Mouse (Mus musculus) lung, adult 2 months (tissue): Measurements from ENCODE around the gene Trcg1.

ENCODE experiments used
- CTCF ChIP-seq: fragments of 200-500 bp; IDR thresholded peaks from 2 replicates; pipeline ENCODE4 v1.5.1; 2011; ENCODE audit warnings: mild to moderate bottlenecking, low read length, control low read depth; ENCODE audit not compliant: insufficient read depth
- POLR2A ChIP-seq: fragments of 200-500 bp; IDR thresholded peaks from 2 replicates; pipeline ENCODE4 v1.6.1; 2011; ENCODE audit warnings: low read depth, mild to moderate bottlenecking, control low read depth, low read length, borderline replicate concordance; ENCODE audit errors: extremely low read depth

DNA sequence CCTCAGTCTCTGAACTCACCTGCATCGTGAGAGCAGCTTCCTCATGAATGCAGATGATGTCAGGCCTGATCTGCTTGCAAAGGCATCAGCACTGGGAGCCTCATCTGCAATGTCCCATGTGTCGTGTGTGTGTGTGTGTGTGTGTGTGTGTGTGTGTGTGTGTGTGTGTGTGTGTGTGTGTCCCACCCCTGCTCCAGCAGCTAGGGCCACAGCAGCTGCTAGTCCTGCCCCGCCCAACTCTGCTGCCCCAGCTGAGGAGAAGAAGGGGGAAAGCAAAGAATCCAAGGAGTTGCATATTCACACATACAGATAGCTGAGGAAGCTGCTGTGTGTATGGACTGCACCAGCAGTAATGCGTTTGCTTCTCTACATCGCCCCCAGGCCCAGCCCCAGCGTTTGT is 19.1 kb upstream of the Trcg1 start:
- TF ChIP-seq POLR2A = no peak
- no peak for TF ChIP-seq CTCF
